Mouse (Mus musculus): ENCODE data around the gene Vps4a.
"Not testable (repeated sequence)": the region's sequence is repeated elsewhere in the genome, so short reads cannot be mapped to it uniquely, and the experiment has no call there.

The Vps4a gene

DNA sequence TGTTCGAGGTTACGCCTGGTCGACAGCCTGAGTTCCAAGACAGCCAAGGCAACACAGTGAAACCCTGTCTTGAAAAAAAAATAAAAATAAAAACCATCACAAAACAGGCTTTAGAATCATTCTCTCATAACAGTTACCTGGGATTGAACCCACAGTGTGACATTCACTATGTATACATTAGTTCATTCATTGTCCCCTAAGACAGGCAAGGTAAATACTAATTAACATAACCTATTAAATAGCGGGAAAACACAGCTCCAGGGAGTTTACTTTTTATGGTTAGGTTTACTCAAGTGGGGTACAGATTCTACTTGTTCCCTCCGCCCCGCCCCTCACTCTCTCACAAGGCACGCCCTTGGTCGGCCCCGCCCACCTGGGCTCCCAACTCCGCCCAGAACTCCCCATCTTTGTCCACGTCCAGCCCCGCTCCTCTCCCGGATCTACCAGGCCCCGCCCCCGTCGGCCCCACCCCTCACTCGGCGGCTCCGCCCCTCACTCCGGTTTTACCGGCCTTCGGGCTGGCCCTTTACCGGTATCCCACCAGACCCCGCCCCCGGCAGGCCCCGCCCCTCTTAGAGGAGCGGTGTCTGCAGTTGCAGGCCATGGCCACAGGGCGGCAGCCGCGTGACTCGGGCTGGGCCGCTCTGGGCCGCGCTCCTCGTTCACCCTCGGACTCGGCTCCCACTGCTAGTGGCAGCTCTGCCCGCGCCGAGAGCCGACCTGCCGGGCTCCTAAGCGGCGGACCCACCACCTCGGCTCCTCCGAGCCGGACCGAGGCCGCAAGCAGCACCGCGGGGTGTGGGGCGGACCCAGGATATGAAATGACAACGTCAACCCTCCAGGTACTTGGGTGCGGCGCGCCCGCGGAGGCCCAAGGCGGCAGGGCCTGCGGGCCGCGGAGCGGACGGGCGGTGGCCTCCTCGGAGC is at the start of gene Vps4a:
TSS of gene Vps4a (plus strand) at position 573 of the 927 bp plus-strand sequence.
- peak; percentile 95 for DNase-seq (ENCODE audit: low read depth, low spot score)

DNA sequence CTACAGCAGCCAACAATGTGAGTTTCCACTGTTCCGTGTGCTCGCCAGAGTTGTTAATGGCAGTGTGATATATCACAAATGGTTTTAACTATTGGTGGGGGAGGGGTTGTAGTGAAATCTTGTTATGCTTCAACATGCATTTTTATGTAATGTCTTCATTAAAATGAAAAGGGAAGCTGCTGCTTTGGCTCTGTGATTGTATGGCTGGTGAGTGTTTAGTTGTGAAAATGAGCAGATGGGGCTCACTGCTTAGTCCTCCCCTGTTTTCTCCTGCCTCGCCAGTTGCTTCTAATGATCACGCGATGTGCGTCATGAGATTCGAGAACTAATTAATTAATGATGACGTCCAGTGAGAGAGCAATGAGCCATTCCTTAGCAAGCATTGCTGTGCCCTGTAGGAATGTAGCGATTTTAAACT is 45.6 kb upstream of the Vps4a start:
- no peak for DNase-seq (ENCODE audit: low read depth, low spot score)

DNA sequence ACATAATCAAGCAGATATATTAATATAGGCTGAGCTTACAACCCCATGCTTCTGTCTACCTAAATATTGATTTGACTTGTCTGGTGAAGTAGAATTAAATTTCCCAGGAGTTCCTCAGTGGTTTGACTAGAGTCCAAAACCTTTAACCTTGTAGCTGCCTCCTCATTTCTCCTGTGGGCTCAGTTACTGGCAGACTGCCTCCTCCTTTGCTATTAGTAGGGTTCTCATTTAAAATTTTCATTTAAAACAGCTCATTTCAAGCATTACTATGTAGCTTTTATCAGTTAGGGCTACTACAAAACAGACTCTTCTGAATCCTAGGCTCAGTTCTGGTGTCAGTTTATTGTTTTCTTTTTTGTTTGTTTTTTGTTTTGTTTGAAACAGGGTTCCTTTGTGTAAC is 45.1 kb upstream of the Vps4a start:
- no peak for DNase-seq (ENCODE audit: low read depth, low spot score)

DNA sequence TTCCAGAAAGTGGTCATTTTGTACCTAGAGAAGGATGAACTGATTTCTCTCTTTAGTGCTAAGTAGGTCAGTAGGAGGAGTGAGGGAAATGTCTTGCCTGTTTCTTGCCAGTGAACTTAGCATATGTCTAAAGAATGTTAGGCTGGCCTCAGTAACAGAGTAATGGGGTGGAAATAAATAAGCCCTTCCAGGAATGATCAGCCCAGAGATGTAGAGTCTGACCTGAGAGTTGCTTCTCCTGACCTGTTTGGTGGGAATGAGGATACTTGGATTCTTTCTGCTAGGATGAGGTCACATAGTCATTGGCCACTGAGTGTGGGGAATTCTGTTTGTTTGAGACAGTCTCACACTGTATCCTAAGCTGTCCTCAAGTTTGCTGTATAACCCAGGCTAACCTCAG is 43.5 kb upstream of the Vps4a start:
- DNase-seq (ENCODE audit: low read depth, low spot score), result no peak

DNA sequence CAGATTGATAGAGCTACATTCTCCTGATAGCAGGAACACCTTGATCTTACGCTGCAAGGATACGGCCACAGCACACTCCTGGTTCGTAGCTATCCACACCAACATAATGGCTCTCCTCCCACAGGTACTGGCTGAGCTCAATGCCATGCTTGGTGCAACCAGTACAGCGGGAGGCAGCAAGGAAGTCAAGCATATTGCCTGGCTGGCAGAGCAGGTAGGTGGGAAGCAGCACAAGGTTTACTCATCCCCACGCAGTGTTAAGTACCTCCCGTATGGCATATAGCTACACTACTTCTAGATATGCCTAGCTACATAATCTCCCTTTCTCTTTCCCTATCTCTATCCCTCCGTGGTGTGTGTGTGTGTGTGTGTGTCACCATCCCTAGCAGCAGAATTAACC is 39.6 kb upstream of the Vps4a start:
- no peak for DNase-seq (ENCODE audit: low read depth, low spot score)

DNA sequence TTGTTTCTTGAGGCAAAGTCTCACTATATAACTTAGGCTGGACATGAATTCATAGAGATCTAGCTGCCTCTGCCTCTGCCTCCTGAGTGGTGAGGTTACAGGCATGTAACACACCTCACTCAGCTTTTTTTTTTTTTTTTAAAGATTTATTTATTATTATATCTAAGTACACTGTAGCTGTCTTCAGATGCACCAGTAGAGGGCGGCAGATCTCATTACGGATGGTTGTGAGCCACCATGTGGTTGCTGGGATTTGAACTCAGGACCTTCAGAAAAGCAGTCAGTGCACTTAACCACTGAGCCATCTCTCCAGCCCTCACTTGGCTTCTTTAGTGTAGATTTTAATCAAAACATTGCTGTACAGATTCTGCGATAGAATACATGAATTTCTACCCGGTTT is 34.7 kb upstream of the Vps4a start:
- DNase-seq (ENCODE audit: low read depth, low spot score), result peak; percentile 44

DNA sequence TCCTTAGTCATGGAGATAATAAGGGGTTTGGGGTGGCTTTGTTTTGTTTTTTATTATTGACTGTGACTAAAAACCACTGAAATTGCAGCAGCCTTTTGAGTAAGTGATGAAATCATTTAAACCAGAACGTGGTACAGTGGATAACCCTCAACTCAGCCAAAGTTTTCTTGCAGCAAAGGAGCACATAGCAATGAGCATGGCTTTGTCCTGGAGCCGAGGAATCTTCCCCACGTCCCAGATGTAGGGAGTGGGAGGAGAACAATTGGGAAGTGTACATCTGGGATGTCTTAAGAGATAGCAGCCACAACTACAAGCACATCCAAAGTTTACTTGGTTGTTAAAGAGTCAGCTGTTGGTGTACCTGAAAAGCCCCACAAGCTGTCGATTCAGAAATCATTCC is 33.6 kb upstream of the Vps4a start:
- no peak for DNase-seq (ENCODE audit: low read depth, low spot score)

DNA sequence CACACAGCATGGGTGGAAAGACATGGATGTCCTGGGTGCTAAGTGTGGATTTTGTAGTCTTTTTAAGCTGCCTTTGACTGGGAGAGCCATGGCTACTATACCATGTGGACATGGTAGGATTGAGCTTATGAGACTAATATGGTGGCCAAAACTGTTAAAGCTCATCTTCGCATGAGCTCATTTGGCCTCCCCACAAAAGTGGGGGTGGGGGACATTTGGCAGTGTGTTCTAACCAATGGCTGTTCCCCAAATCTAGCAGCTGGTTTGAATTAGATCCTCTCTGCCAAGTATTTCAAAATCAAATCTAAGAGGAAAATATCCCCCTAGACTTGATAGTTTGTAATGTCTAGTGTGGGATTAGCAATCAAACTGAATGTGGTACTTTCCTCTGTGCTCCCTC is 32.0 kb upstream of the Vps4a start:
- DNase-seq (ENCODE audit: low read depth, low spot score), result no peak

DNA sequence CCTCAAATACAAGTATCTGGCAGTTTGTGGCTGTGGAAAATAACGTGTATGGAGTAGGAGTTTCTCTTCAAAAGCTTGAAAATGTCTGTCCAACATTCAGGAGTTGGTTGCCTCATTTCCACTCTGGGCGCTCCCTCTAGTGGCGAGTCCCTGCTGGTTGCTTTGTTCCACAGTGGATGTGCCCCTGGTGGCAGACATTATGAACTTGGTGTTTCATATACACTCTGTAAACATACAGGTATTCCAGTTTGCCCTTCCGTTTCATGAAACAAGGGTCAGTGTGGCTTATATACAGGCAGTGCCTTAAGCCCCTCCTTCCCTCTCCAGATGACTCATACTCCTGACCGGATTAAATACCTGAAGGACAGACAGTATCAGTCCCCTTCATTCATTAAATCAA is 28.5 kb upstream of the Vps4a start:
- DNase-seq (ENCODE audit: low read depth, low spot score), result peak; percentile 92

DNA sequence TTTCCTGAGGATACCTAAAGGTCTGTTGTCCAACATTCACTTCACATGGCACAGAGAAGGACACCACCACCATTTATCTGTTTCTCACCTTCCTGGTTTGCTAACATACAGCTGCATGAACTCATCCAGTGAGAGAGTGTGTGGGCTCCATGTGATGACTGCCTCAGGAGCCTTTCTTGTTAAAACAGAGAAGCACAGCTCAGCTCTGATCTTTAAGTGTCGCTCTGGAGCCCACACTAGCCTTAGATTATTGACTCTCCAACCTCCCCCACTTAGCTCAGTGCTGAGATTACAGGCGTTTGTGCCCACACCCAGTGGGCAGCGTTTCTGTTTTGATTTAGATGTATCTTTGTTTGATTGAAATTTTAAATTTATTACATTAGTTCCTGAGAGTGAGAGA is 23.2 kb upstream of the Vps4a start:
- no peak for DNase-seq (ENCODE audit: low read depth, low spot score)

DNA sequence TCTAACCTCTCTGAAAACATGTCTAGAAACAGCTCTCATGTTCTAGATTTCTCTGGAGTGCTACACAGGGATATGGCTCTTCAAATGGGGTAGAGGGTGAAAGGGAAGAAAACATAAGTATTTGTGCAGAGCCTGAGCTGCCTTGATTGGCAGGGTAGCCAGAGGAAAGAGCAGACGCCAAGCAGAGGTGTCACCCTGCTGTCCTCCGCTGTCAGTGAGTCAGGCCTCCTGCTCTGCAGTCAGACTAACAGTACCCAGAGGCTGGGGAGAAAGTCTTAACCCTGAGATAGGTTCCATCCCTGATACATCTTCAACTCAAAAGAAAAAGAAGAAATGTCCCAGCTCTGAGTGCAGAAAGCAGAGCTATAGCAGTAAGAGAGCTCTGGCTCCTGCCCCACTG is 18.4 kb upstream of the Vps4a start:
- no peak for DNase-seq (ENCODE audit: low read depth, low spot score)

DNA sequence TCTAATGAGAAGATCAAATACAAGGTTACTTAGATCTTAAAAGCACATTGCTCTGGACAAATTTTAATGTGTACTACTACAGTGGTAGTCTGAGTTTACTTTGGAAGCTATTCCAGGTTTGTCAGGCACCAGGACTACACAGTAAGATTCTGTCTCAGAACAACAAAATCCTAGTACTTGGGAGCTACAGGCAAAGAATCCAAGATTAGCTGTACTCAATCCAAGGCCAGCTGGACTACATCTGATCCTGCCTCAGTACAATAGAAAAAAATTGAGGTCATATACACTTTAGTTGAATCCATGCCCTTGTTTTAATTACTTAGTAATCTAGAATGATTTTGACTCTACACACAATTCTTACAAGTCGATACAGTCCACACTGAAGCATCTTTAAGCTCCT is 16.1 kb upstream of the Vps4a start:
- no peak for DNase-seq (ENCODE audit: low read depth, low spot score)

DNA sequence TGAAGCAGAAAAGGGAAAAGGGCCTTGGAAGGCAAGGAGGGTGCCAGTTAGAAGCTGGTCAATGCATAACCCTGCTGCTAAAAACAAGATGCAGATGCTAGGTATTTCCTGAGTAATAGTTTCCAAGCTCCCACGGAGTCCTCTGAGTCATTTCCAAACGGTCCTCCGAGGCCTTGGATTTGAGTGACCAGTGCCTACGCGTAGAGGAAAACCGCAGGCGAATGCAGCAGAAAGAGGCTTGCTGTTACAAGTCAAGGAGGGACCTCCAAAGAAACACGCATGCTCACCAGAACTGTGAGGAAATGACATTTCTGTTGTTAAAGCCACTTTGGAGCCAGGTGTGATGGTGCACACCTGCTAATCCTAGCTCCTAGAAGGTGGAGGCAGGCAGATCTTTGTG is 7.5 kb upstream of the Vps4a start:
- DNase-seq (ENCODE audit: low read depth, low spot score), result no peak

DNA sequence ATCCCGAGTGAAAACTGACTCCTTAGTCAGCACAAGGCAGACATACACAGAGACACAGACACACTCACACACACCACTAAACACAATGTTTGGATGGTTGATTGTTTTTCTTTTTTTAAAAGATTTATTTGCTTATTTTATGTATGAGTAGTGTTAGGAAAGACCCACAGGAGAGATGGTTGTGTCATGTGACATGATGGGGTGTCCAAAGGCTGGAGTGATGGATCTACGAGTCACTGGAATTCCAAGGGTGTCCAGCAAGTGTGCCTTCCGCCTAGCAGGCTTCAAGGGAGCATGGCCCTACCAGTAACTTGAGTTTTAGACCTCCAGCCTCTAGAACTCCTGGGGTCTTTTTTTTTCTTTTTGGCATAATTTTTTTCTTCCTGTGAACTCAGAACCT is 1.7 kb upstream of the Vps4a start:
- no peak for DNase-seq (ENCODE audit: low read depth, low spot score)

DNA sequence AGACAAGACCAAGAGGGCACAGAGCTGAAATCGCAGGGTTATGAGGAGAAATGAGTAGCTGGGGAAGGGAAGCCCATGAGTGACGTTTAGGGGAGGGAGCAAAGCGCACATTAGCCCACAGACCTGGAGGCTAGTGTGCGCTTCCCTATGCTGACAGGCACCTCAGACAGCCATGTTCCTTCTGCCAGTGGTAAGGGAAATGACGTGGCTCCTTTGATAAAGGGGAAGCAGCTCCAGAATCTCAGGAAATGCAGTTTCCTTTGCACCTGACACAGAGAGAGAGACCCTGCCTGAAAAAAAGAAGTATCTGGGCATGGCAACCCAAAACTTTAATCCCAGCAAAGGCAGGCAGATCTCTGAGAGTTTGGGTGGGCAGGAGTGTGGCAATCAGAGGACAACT is 964 bp upstream of the Vps4a start:
- DNase-seq (ENCODE audit: low read depth, low spot score), result peak; percentile 17

DNA sequence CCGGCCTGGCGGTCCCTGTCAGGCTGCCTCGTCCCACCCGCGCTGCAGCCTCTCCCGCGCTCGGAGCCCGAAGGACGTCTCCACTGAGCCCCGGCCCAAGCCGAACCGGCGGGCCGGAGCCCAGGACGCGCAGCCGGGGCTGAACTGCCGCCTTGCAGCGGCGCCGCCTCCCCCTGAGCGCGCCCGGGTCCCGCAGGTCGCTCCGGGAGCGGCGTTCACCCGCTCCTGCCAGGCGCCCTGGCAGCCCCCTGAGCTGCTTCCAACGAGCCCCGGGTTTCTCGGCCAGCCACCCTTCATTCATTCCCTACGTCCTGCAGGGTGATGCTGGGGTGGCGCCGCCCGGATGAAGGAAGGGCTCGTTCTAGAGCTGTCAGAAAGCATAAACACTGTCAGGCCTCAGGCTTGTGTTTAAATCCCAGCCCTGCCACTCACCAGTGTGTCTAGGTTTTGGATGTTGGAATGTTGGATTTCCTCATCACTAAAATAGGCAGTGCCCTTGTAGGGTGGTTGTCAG is 612 bp downstream of the Vps4a start:
- DNase-seq (ENCODE audit: low read depth, low spot score), result no peak

DNA sequence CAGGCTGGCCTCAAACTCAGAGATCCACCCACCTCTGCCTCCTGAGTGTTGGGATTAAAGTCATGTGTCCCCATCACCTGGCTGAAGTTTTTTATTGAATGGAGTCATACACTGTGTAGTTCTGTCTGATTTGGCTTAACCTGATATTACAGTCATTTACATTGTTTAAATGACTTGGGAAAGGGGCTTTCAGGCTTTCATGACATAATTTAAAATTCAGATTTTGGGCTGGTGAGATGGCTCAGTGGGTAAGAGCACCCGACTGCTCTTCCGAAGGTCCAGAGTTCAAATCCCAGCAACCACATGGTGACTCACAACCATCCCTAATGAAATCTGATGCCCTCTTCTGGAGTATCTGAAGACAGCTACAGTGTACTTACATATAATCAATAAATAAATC is 2.6 kb downstream of the Vps4a start:
- DNase-seq (ENCODE audit: low read depth, low spot score), result not testable (repeated sequence)

DNA sequence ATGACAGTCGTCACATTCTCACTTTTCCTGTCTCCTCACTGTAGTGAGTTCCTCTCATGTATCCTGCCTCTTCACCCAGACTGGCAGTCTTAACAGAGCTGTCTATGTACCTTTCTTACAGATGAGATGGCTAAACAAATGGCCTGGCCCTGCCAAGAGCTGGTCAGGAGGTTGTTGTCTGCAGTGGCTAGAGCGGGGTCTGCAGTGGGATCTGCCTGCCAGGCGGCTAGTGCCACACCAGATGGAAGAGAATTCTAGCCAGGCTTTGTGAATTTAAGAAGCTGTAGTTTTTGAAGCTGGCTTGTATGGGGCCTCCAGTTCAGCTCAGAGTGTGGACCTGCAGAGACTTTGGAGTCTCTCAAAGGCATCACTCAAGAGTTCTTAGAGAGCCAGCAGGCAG is 4.6 kb downstream of the Vps4a start:
- DNase-seq (ENCODE audit: low read depth, low spot score), result no peak

DNA sequence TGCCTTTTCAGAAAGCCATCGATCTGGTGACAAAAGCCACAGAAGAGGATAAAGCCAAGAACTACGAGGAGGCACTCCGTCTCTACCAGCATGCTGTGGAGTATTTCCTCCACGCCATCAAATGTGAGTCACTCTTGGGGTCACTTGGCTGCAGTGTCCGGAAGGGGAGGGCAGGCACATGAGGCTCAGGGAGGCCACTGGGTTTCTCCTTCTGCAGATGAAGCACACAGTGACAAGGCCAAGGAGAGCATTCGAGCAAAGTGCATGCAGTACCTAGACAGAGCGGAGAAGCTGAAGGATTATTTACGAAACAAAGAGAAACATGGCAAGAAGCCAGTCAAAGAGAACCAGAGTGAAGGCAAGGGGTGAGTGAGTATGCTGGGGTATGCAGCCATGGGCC is 5.6 kb downstream of the Vps4a start:
- no peak for DNase-seq (ENCODE audit: low read depth, low spot score)

DNA sequence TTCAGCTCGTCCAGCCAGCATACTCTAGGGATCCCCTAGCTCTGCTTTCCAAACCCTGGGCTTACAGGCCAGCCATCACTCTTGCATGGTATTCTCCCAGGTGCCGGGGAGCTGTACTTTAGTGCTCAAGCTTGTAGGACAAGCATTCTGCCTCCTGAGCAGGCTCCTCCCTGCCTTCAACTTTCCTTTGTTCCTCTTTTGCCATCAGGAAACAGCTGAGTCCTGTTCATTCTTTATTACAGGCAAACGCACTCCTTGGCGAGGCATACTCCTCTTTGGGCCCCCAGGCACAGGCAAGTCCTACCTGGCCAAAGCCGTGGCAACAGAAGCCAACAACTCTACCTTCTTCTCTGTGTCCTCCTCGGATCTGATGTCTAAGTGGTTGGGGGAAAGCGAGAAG is 9.6 kb downstream of the Vps4a start:
- DNase-seq (ENCODE audit: low read depth, low spot score), result no peak

DNA sequence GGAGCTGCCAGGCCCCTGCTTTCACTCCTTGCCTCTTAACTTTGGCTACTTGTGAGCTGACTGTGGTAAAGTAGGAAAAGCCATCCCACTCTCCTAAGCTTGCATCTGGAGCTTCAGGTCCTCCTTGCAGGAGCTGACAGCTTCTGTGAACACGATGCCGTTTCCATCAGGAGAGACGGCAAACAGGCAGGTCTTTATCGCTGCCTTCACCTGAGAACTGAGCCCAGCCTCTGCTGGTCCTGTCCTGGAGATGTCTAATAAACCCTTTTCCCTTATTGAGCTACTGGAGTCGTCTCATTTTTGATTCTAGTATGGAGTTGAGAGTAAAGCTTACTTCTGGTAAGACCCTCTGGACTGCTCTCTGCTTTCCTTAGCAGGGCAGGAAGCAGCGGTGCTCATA is 14.5 kb downstream of the Vps4a start:
- no peak for DNase-seq (ENCODE audit: low read depth, low spot score)

DNA sequence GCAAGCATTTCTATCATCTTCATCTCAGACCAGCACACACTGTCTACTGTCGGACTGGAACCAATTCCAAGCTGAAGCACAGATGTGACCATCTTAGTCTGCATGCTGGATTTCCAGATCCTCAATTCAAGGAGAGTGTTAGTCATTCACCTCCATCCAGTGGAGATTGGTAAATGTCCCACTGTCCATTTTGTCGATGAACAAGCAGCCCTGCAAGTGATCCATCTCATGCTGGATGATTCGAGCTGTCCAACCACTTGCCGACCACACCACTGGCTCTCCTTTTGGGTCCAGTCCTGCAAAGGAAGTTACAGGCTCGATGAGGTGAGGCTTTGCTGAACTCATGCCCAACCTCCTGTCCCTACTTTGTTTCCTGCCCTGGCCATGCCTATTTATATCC is 16.0 kb downstream of the Vps4a start:
- DNase-seq (ENCODE audit: low read depth, low spot score), result no peak

Data from CD4-positive, CD25-positive, alpha-beta regulatory T cell, adult 2 months (primary cell).